Mouse (Mus musculus) CH12.LX (cell line): Measurements from ENCODE around the gene Snapc1. TPM values are rescaled to one million over a fixed set of nuclear protein-coding genes. Genes with fewer than 3 reads are reported as not detected.

Experiments used
- DNase-seq: peaks from one replicate; pipeline ENCODE4 v3.0.0-alpha.2; 2013; ENCODE audit errors: extremely low read depth
- H3K27ac ChIP-seq: 2 replicates; pipeline ENCODE4 v1.5.1; 2012; ENCODE audit warnings: low read depth, mild to moderate bottlenecking, control low read depth, moderate library complexity; ENCODE audit not compliant: insufficient read depth
- H3K27me3 ChIP-seq: replicated peaks from 2 replicates; pipeline ENCODE3; 2012; ENCODE audit warnings: inconsistent platforms
- H3K36me3 ChIP-seq, 2 experiments: replicated peaks in 1 of 2; 2 replicates each; pipeline versions ENCODE3 to v1.6.1; 2012; ENCODE audit warnings: inconsistent platforms in 1 of 2, low read length in 1 of 2, mild to moderate bottlenecking in 1 of 2, mixed read lengths in 1 of 2, moderate library complexity in 1 of 2; ENCODE audit not compliant: control insufficient read depth in 1 of 2, insufficient read depth in 1 of 2
- H3K4me1 ChIP-seq, 2 experiments: 2 replicates each; pipeline ENCODE4 v1.6.1; 2012; ENCODE audit warnings: inconsistent platforms in 1 of 2, moderate library complexity in 1 of 2; ENCODE audit not compliant: insufficient read depth in 2 of 2, control insufficient read depth in 1 of 2
- H3K4me2 ChIP-seq: 2 replicates; pipeline ENCODE4 v1.6.1; 2012; ENCODE audit warnings: low read depth, mild to moderate bottlenecking, control low read depth; ENCODE audit not compliant: poor library complexity, insufficient read depth, severe bottlenecking
- H3K4me3 ChIP-seq, 3 experiments: fragments of 150-350 bp in 1 of 3; sonication (generic) in 1 of 3; replicated peaks in 1 of 3; 2 replicates each; pipeline versions ENCODE3 to v1.5.1; 2011 to 2012; ENCODE audit warnings: low read depth in 2 of 3, low read length in 2 of 3, mild to moderate bottlenecking in 2 of 3, moderate library complexity in 2 of 3, control low read depth in 1 of 3, improper control_type of control experiment in 1 of 3, inconsistent platforms in 1 of 3, mixed read lengths in 1 of 3; ENCODE audit not compliant: poor library complexity in 1 of 3
- H3K79me2 ChIP-seq: replicated peaks from 2 replicates; pipeline ENCODE4 v1.6.1; 2012; ENCODE audit warnings: mild to moderate bottlenecking, moderate library complexity; ENCODE audit not compliant: control insufficient read depth, poor library complexity, insufficient read depth, severe bottlenecking; ENCODE audit errors: extremely low read depth
- H3K9ac ChIP-seq: 2 replicates; pipeline ENCODE4 v1.6.1; 2012; ENCODE audit warnings: low read depth, mild to moderate bottlenecking, control low read depth, moderate library complexity; ENCODE audit not compliant: insufficient read depth
- H3K9me3 ChIP-seq: replicated peaks from 2 replicates; pipeline ENCODE3; 2012; ENCODE audit warnings: low read length, inconsistent platforms, mixed read lengths
- CHD1 ChIP-seq: IDR thresholded peaks from 2 replicates; pipeline ENCODE4 v1.6.1; 2012; ENCODE audit warnings: low read depth, low read length, improper control_type of control experiment, inconsistent platforms
- CHD2 ChIP-seq: IDR thresholded peaks from 2 replicates; pipeline ENCODE4 v1.6.1; 2011; ENCODE audit warnings: low read length, improper control_type of control experiment
- CTCF ChIP-seq, 2 experiments: IDR thresholded peaks in 1 of 2; conservative IDR thresholded peaks in 1 of 2; 2 replicates each; pipeline ENCODE4 v1.5.1; 2011 to 2012; ENCODE audit warnings: low read depth in 2 of 2, low read length in 2 of 2, improper control_type of control experiment in 1 of 2, inconsistent platforms in 1 of 2, mild to moderate bottlenecking in 1 of 2, moderate library complexity in 1 of 2
- ELF1 ChIP-seq: IDR thresholded peaks from 2 replicates; pipeline ENCODE4 v1.6.1; 2014; ENCODE audit warnings: low read depth, mild to moderate bottlenecking, inconsistent platforms, low read length, improper control_type of control experiment
- MAX ChIP-seq: IDR thresholded peaks from 2 replicates; pipeline ENCODE4 v1.6.1; 2011; ENCODE audit warnings: low read length, improper control_type of control experiment
- MAZ ChIP-seq: IDR thresholded peaks from 2 replicates; pipeline ENCODE4 v1.6.1; 2012; ENCODE audit warnings: low read depth, mild to moderate bottlenecking, inconsistent platforms, low read length, improper control_type of control experiment, moderate library complexity
- POLR2AphosphoS2 ChIP-seq: IDR thresholded peaks from 2 replicates; pipeline ENCODE4 v1.6.1; 2011; ENCODE audit warnings: low read depth, low read length, improper control_type of control experiment
- RAD21 ChIP-seq: IDR thresholded peaks from 2 replicates; pipeline ENCODE4 v1.6.1; 2011; ENCODE audit warnings: low read depth, mild to moderate bottlenecking, low read length, improper control_type of control experiment, moderate library complexity
- SIN3A ChIP-seq: IDR thresholded peaks from 2 replicates; pipeline ENCODE4 v1.6.1; 2012; ENCODE audit warnings: low read length, improper control_type of control experiment, inconsistent platforms
- SMC3 ChIP-seq: IDR thresholded peaks from 2 replicates; pipeline ENCODE4 v1.6.1; 2011; ENCODE audit warnings: low read depth, low read length, improper control_type of control experiment
- TBP ChIP-seq: conservative IDR thresholded peaks from 2 replicates; pipeline ENCODE4 v1.6.1; 2011; ENCODE audit warnings: low read depth, low read length, improper control_type of control experiment
- dilution Hi-C: fragments of 300-500 bp; cut with MboI; formaldehyde crosslinking; loops from 2 replicates; pipeline ENCODE4 v1.14.3; 2020; ENCODE audit warnings: low sequenced_read_pairs; ENCODE audit not compliant: extremely low pct_unique_long_range_greater_than_20kb, extremely low pct_ligation_motif_present
- in situ Hi-C: fragments of 300-500 bp; cut with MboI; formaldehyde crosslinking; loops from 3 replicates; pipeline ENCODE4 v1.14.3; 2019; ENCODE audit warnings: low sequenced_read_pairs, low pct_ligation_motif_present, low pct_unique_long_range_greater_than_20kb, mixed read lengths
- polyA plus RNA-seq: library from polyadenylated mRNA; unstranded; fragments of >175 nt; gene quantifications from 2 replicates; pipeline ENCODE4 v1.2.1, GENCODE M21; 2012; ENCODE audit warnings: low read depth; ENCODE audit not compliant: insufficient read length
- total RNA-seq, 2 experiments: library from RNA; depleted of rRNA; stranded (reverse); fragments of 300-350 nt in 1 of 2; fragments of >200 nt in 1 of 2; gene quantifications; 2 replicates each; pipeline ENCODE4 v1.2.3; 2012 to 2014

Gene Snapc1
- total and polyA plus RNA-seq, 3 experiments, result 7.7 to 24.0 (median 9.7) TPM

GRCm38 (mm10) chr12:74009448-74009911 lies 45.2 kb downstream of the Snapc1 start:
- H3K9ac ChIP-seq, result no peak overlapping the region
- H3K4me1 ChIP-seq, result peaks cover 0 to 15% of the 10 kb centered on the region in 2 experiments; a peak in 2 of 4 replicates
- peak; percentile 65 for TF ChIP-seq ELF1
- TF ChIP-seq CTCF (conservative IDR thresholded peaks at IDR 0.05 in 1 of 2, IDR thresholded peaks at IDR 0.05 in 1 of 2; ENCODE audit: low read depth in 2 of 2, low read length in 2 of 2), result peak; percentile 71 to 79
- no peak for TF ChIP-seq CHD1
- peak; percentile 14; the same call in 1 of the 2 replicates for TF ChIP-seq RAD21
- TF ChIP-seq POLR2AphosphoS2, result no peak
- no peak for TF ChIP-seq MAZ
- TF ChIP-seq SIN3A, result no peak
- peak; percentile 48 for TF ChIP-seq SMC3
- H3K79me2 ChIP-seq, result no peaks in the 10 kb centered on the region
- no peak overlapping the region for H3K4me3 ChIP-seq
- no peak overlapping the region for H3K4me2 ChIP-seq
- dilution Hi-C loops, result no loop called here
- H3K27me3 ChIP-seq, result no peaks in the 10 kb centered on the region
- H3K9me3 ChIP-seq, result no peaks in the 10 kb centered on the region
- no peak overlapping the region for H3K27ac ChIP-seq
- peak; percentile 60 for DNase-seq
- H3K36me3 ChIP-seq, result no peaks in the 10 kb centered on the region
- in situ Hi-C loops, result loop anchor here (5.0 to 25.0 kb wide), 3 partner anchors 278 to 447 kb away; no protein-coding TSS in a partner anchor

- no peak overlapping the region for H3K4me2 ChIP-seq
- TF ChIP-seq CTCF (conservative IDR thresholded peaks at IDR 0.05 in 1 of 2, IDR thresholded peaks at IDR 0.05 in 1 of 2; ENCODE audit: low read depth in 2 of 2, low read length in 2 of 2) (peak; percentile 89 to 96), RAD21 (peak; percentile 86), SMC3 (peak; percentile 75), TBP (no peak)
- H3K9me3 ChIP-seq, result no peaks in the 10 kb centered on the region
- peaks cover 2% of the 10 kb centered on the region for H3K27me3 ChIP-seq
- H3K27ac ChIP-seq, result no peak overlapping the region
- dilution Hi-C loops, result no loop called here
- no peaks in the 10 kb centered on the region for H3K36me3 ChIP-seq
- DNase-seq, result peak; percentile 45
- H3K9ac ChIP-seq, result no peak overlapping the region
- H3K79me2 ChIP-seq, result no peaks in the 10 kb centered on the region
- H3K4me1 ChIP-seq, result peaks cover 6 to 25% of the 10 kb centered on the region in 2 experiments; a peak in 3 of 4 replicates
- no peak overlapping the region for H3K4me3 ChIP-seq
- in situ Hi-C loops, result loop anchor here (25.0 kb wide), 2 partner anchors 274 to 451 kb away; no protein-coding TSS in a partner anchor
Observed at GRCm38 (mm10) chr12:74013739-74014138, 49.5 kb downstream of the Snapc1 start.

- H3K4me2 ChIP-seq, result no peak overlapping the region
- in situ Hi-C loops (loop anchor here (25.0 kb wide), 2 partner anchors 272 to 453 kb away; no protein-coding TSS in a partner anchor), dilution Hi-C loops (no loop called here)
- H3K79me2 ChIP-seq, result no peaks in the 10 kb centered on the region
- DNase-seq, result peak; percentile 49
- no peaks in the 10 kb centered on the region for H3K36me3 ChIP-seq
- no peaks in the 10 kb centered on the region for H3K9me3 ChIP-seq
- H3K27ac ChIP-seq, result no peak overlapping the region
- peaks cover 6 to 16% of the 10 kb centered on the region in 2 experiments; a peak in 3 of 4 replicates for H3K4me1 ChIP-seq
- no peak for TF ChIP-seq CHD2
- TF ChIP-seq RAD21, result peak; percentile 47
- 0 out of 2 replicates have a peak, but pooled peaks have one; percentile 37 for TF ChIP-seq MAX
- peak in 1 of 2 experiments; percentile 73; a peak in 3 of 4 replicates for TF ChIP-seq CTCF (conservative IDR thresholded peaks at IDR 0.05 in 1 of 2, IDR thresholded peaks at IDR 0.05 in 1 of 2; ENCODE audit: low read depth in 2 of 2, low read length in 2 of 2)
- peak; percentile 56 for TF ChIP-seq SMC3
- TF ChIP-seq, all 38 proteins: peak for 4
- no peak overlapping the region for H3K4me3 ChIP-seq
- peaks cover 2% of the 10 kb centered on the region for H3K27me3 ChIP-seq
- H3K9ac ChIP-seq, result no peak overlapping the region
Observed at GRCm38 (mm10) chr12:74014739-74015270, 50.5 kb downstream of the Snapc1 start.
